Mouse (Mus musculus): ENCODE measurements at regions not wholly inside any gene's neighbourhood (a gene's known extent, or its start where the extent isn't known, plus 50 kb on each side); places are given as distances from the start of the nearest gene placed in this dataset.

- DNase-seq (ENCODE audit: low spot score), result no peak
These were observed 149.9 kb downstream of the Map2k4 start for GRCm38 (mm10) chr11:65638211-65638610.

- no peak for DNase-seq (ENCODE audit: low spot score)
These were observed 150.9 kb downstream of the Map2k4 start for GRCm38 (mm10) chr11:65637206-65637605.

- no peak for DNase-seq (ENCODE audit: low spot score)
These were observed 152.8 kb downstream of the Map2k4 start for GRCm38 (mm10) chr11:65635307-65635706.

GRCm38 (mm10) chr11:65631164-65631563 is 156.9 kb downstream of the Map2k4 start:
- peak; percentile 11 for DNase-seq (ENCODE audit: low spot score)

- DNase-seq (ENCODE audit: low spot score), result no peak
These were observed 157.7 kb downstream of the Map2k4 start for GRCm38 (mm10) chr11:65630436-65630835.

GRCm38 (mm10) chr11:65629320-65629719 is 158.8 kb downstream of the Map2k4 start:
- no peak for DNase-seq (ENCODE audit: low spot score)

- DNase-seq (ENCODE audit: low spot score), result no peak
These were observed 169.1 kb downstream of the Map2k4 start for GRCm38 (mm10) chr11:65618976-65619375.

GRCm38 (mm10) chr11:65610536-65610935 is 177.6 kb downstream of the Map2k4 start:
- DNase-seq (ENCODE audit: low spot score), result no peak

- DNase-seq (ENCODE audit: low spot score), result no peak
These were observed 179.0 kb downstream of the Map2k4 start for GRCm38 (mm10) chr11:65609056-65609455.

- no peak for DNase-seq (ENCODE audit: low spot score)
These were observed 190.6 kb downstream of the Map2k4 start for GRCm38 (mm10) chr11:65597298-65598076.

GRCm38 (mm10) chr11:65588491-65588890 is 199.6 kb downstream of the Map2k4 start:
- DNase-seq (ENCODE audit: low spot score), result no peak

GRCm38 (mm10) chr11:65567831-65568230 is 220.3 kb downstream of the Map2k4 start:
- DNase-seq (ENCODE audit: low spot score), result no peak

GRCm38 (mm10) chr11:65558236-65558635 is 229.9 kb downstream of the Map2k4 start:
- no peak for DNase-seq (ENCODE audit: low spot score)

- no peak for DNase-seq (ENCODE audit: low spot score)
These were observed 237.0 kb downstream of the Map2k4 start for GRCm38 (mm10) chr11:65551073-65551472.

GRCm38 (mm10) chr11:65544281-65544680 is 243.8 kb downstream of the Map2k4 start:
- no peak for DNase-seq (ENCODE audit: low spot score)

- DNase-seq (ENCODE audit: low spot score), result no peak
These were observed 244.5 kb downstream of the Map2k4 start for GRCm38 (mm10) chr11:65543581-65543980.

GRCm38 (mm10) chr11:65537046-65537630 is 251.0 kb downstream of the Map2k4 start:
- no peak for DNase-seq (ENCODE audit: low spot score)

- DNase-seq (ENCODE audit: low spot score), result no peak
These were observed 252.2 kb downstream of the Map2k4 start for GRCm38 (mm10) chr11:65535726-65536442.

GRCm38 (mm10) chr11:65530744-65531143 is 257.4 kb downstream of the Map2k4 start:
- no peak for DNase-seq (ENCODE audit: low spot score)

GRCm38 (mm10) chr11:65505106-65505865 is 235.5 kb upstream of the Myocd start:
- DNase-seq (ENCODE audit: low spot score), result no peak

- DNase-seq (ENCODE audit: low spot score), result no peak
These were observed 228.2 kb upstream of the Myocd start for GRCm38 (mm10) chr11:65497979-65498378.

GRCm38 (mm10) chr11:65497415-65497814 is 227.6 kb upstream of the Myocd start:
- no peak for DNase-seq (ENCODE audit: low spot score)
